Mouse (Mus musculus) heart, embryonic 11.5 days (tissue): ENCODE measurements around the gene Plrg1. TPM values are rescaled to one million over a fixed set of nuclear protein-coding genes. Genes with fewer than 3 reads are reported as not detected.

Experiments
- ATAC-seq: fragments of 200-750 bp; cut with Nextera tagmentation; replicated peaks from 2 replicates; pipeline ENCODE4 v1.8.0; 2017; ENCODE audit warnings: moderate library complexity; ENCODE audit not compliant: insufficient number of reproducible peaks, low FRiP score, low TSS enrichment
- H3K27ac ChIP-seq: fragments of 300-500 bp; sonication (generic); 2 replicates; pipeline ENCODE4 v1.5.1; 2014; ENCODE audit warnings: mild to moderate bottlenecking, low read depth, low read length
- H3K27me3 ChIP-seq: fragments of 300-500 bp; sonication (generic); 2 replicates; pipeline ENCODE4 v1.6.1; 2014; ENCODE audit warnings: mild to moderate bottlenecking, low read length, mixed read lengths; ENCODE audit not compliant: control insufficient read depth, insufficient read depth
- H3K36me3 ChIP-seq: fragments of 300-500 bp; sonication (generic); 2 replicates; pipeline ENCODE4 v1.6.1; 2014; ENCODE audit warnings: mild to moderate bottlenecking, low read length, moderate library complexity, mixed read lengths; ENCODE audit not compliant: control insufficient read depth, insufficient read depth
- H3K4me1 ChIP-seq: fragments of 300-500 bp; sonication (generic); 2 replicates; pipeline ENCODE4 v1.6.1; 2014; ENCODE audit warnings: low read length; ENCODE audit not compliant: control insufficient read depth, insufficient read depth
- H3K4me2 ChIP-seq: fragments of 300-500 bp; sonication (generic); 2 replicates; pipeline ENCODE4 v1.6.1; 2014; ENCODE audit warnings: mild to moderate bottlenecking, moderate library complexity
- H3K4me3 ChIP-seq: fragments of 300-500 bp; sonication (generic); 2 replicates; pipeline ENCODE4 v1.5.1; 2014; ENCODE audit warnings: low read depth, low read length
- H3K9ac ChIP-seq: fragments of 300-500 bp; sonication (generic); 2 replicates; pipeline ENCODE4 v1.6.1; 2014; ENCODE audit warnings: mild to moderate bottlenecking, low read depth, low read length, moderate library complexity
- H3K9me3 ChIP-seq: fragments of 300-500 bp; sonication (generic); replicated peaks from 2 replicates; pipeline ENCODE4 v1.6.1; 2016; ENCODE audit warnings: low read length; ENCODE audit not compliant: control insufficient read depth
- WGBS: fragments of 180-500 bp; shearing (Covaris S2); extraction: QIAGEN DNeasy Blood & Tissue Kit; methylation state at CpG from one replicate; pipeline ENCODE4 v1.1.7; 2014; ENCODE audit not compliant: insufficient replicate concordance; 5-methylcytosine and 5-hydroxymethylcytosine counted together
- polyA plus RNA-seq: library from polyadenylated mRNA; unstranded; fragments of >200 nt; fragmentation: Nextera tagmentation; extraction: Ambion mirVana; gene quantifications from 2 replicates; pipeline ENCODE4 v1.2.1, GENCODE M21; 2014

Plrg1 gene
- polyA plus RNA-seq, 1 experiment from 2014 or later: 64.1 TPM

- H3K4me2 ChIP-seq: no peak overlapping the region
- no peaks in the 10 kb centered on the region for H3K36me3 ChIP-seq
- no peaks in the 10 kb centered on the region for H3K9me3 ChIP-seq
- H3K9ac ChIP-seq: no peak overlapping the region
- no peaks in the 10 kb centered on the region for H3K4me1 ChIP-seq
- no peak overlapping the region for H3K27ac ChIP-seq
- no peaks in the 10 kb centered on the region for H3K27me3 ChIP-seq
- H3K4me3 ChIP-seq: no peak overlapping the region
- 88% methylated on average over 5 of the region's 5 CpGs for WGBS
- ATAC-seq: no peak
These were observed 34.1 kb upstream of the Plrg1 start for GRCm38 (mm10) chr3:83021176-83021575.

GRCm38 (mm10) chr3:83025036-83025435, 30.3 kb upstream of the Plrg1 start:
- Histone ChIP-seq H3K9me3 (no peaks in the 10 kb centered on the region), H3K4me3 (no peak overlapping the region), H3K9ac (no peak overlapping the region), H3K4me2 (no peak overlapping the region), H3K27me3 (no peaks in the 10 kb centered on the region), H3K27ac (no peak overlapping the region), H3K4me1 (no peaks in the 10 kb centered on the region), H3K36me3 (no peaks in the 10 kb centered on the region)
- no peak for ATAC-seq
- 81% methylated on average over 6 of the region's 6 CpGs for WGBS

- no peaks in the 10 kb centered on the region for H3K4me1 ChIP-seq
- H3K27ac ChIP-seq: no peak within 1 kb of the TSS
- no peak within 1 kb of the TSS for H3K4me2 ChIP-seq
- 72% methylated on average over 9 of the region's 9 CpGs for WGBS
- H3K36me3 ChIP-seq: no peaks in the 10 kb centered on the region
- no peak within 1 kb of the TSS for H3K9ac ChIP-seq
- no peak within 1 kb of the TSS for H3K4me3 ChIP-seq
- no peak for ATAC-seq
- H3K27me3 ChIP-seq: no peaks in the 10 kb centered on the region
- H3K9me3 ChIP-seq: no peaks in the 10 kb centered on the region
These were observed 29.6 kb upstream of the Plrg1 start, which contains the start of gene Fga for GRCm38 (mm10) chr3:83025475-83026301. Fga (plus strand) TSS chr3:83026076.

GRCm38 (mm10) chr3:83027546-83028251, 27.6 kb upstream of the Plrg1 start:
- Histone ChIP-seq H3K9ac (no peak overlapping the region), H3K36me3 (no peaks in the 10 kb centered on the region), H3K4me3 (no peak overlapping the region), H3K27ac (no peak overlapping the region), H3K4me2 (no peak overlapping the region), H3K27me3 (no peaks in the 10 kb centered on the region), H3K4me1 (no peaks in the 10 kb centered on the region), H3K9me3 (no peaks in the 10 kb centered on the region)
- WGBS: 86% methylated on average over 9 of the region's 9 CpGs
- ATAC-seq: no peak

GRCm38 (mm10) chr3:83030331-83030730, 25.0 kb upstream of the Plrg1 start:
- Histone ChIP-seq H3K27ac (no peak overlapping the region), H3K9ac (no peak overlapping the region), H3K4me3 (no peak overlapping the region), H3K27me3 (peaks cover 2% of the 10 kb centered on the region; the same call in 1 of the 2 replicates), H3K4me1 (no peaks in the 10 kb centered on the region), H3K4me2 (no peak overlapping the region), H3K9me3 (no peaks in the 10 kb centered on the region), H3K36me3 (no peaks in the 10 kb centered on the region)
- ATAC-seq: no peak
- WGBS: 93% methylated on average over 4 of the region's 4 CpGs

- Histone ChIP-seq H3K9me3 (no peaks in the 10 kb centered on the region), H3K36me3 (no peaks in the 10 kb centered on the region), H3K4me2 (peak overlapping the region; percentile 31; the same call in 1 of the 2 replicates), H3K27ac (no peak overlapping the region), H3K4me3 (no peak overlapping the region), H3K4me1 (no peaks in the 10 kb centered on the region), H3K9ac (no peak overlapping the region), H3K27me3 (peaks cover 2% of the 10 kb centered on the region; the same call in 1 of the 2 replicates)
- 44% methylated on average over 13 of the region's 13 CpGs for WGBS
- ATAC-seq: no peak
These were observed 22.5 kb upstream of the Plrg1 start for GRCm38 (mm10) chr3:83032746-83033308.

GRCm38 (mm10) chr3:83033801-83034200, 21.5 kb upstream of the Plrg1 start:
- no peak overlapping the region for H3K27ac ChIP-seq
- H3K4me1 ChIP-seq: no peaks in the 10 kb centered on the region
- H3K4me3 ChIP-seq: no peak overlapping the region
- H3K9me3 ChIP-seq: no peaks in the 10 kb centered on the region
- no peak overlapping the region for H3K9ac ChIP-seq
- ATAC-seq: no peak
- H3K27me3 ChIP-seq: peaks cover 2% of the 10 kb centered on the region; the same call in 1 of the 2 replicates
- WGBS: 71% methylated on average over 8 of the region's 8 CpGs
- no peak overlapping the region for H3K4me2 ChIP-seq
- H3K36me3 ChIP-seq: no peaks in the 10 kb centered on the region

GRCm38 (mm10) chr3:83038865-83039264, 16.5 kb upstream of the Plrg1 start:
- H3K9me3 ChIP-seq: no peaks in the 10 kb centered on the region
- H3K4me2 ChIP-seq: no peak overlapping the region
- H3K27me3 ChIP-seq: no peaks in the 10 kb centered on the region
- no peak overlapping the region for H3K9ac ChIP-seq
- ATAC-seq: no peak
- no peaks in the 10 kb centered on the region for H3K36me3 ChIP-seq
- H3K4me1 ChIP-seq: no peaks in the 10 kb centered on the region
- no peak overlapping the region for H3K27ac ChIP-seq
- H3K4me3 ChIP-seq: no peak overlapping the region
- WGBS: 64% methylated on average over 2 of the region's 2 CpGs
